Mouse (Mus musculus): ENCODE measurements around the gene Zfp641. TPM values are rescaled to one million over a fixed set of nuclear protein-coding genes. Genes with fewer than 3 reads are reported as not detected.

Gene Zfp641
- 1.3 and 1.5 TPM in 2 replicates for polyA plus RNA-seq (2015; fragmentation: Nextera tagmentation; extraction: Ambion mirVana)

GRCm38 (mm10) chr15:98295628-98296551 lies at the start of gene Zfp641:
Gene Zfp641 (minus strand): TSS chr15:98296161.

GRCm38 (mm10) chr15:98340887-98341286 lies 44.9 kb upstream of the Zfp641 start, which contains the start of gene Olfr284:
Gene Olfr284 (minus strand): TSS chr15:98340987.

GRCm38 (mm10) chr15:98317177-98317724 lies 21.3 kb upstream of the Zfp641 start, which contains the start of gene Olfr285:
Gene Olfr285 (minus strand): TSS chr15:98317353.

GRCm38 (mm10) chr15:98257193-98257592 lies 38.8 kb downstream of the Zfp641 start, which contains the start of gene H1fnt:
Gene H1fnt (minus strand): TSS chr15:98257293.

Other genes with a start within 250 kb of the Zfp641 start
- 32.0 and 34.6 TPM in 2 replicates for gene Pfkm, start 203.6 kb downstream of the Zfp641 start, polyA plus RNA-seq (2015; fragmentation: Nextera tagmentation; extraction: Ambion mirVana)
- 13.6 and 15.7 TPM in 2 replicates for gene Senp1, start 202.4 kb downstream of the Zfp641 start, polyA plus RNA-seq (2015; fragmentation: Nextera tagmentation; extraction: Ambion mirVana)
- gene Asb8, start 130.5 kb downstream of the Zfp641 start, polyA plus RNA-seq (2015; fragmentation: Nextera tagmentation; extraction: Ambion mirVana), result 55.6 and 56.9 TPM in 2 replicates
- 0.98 and 1.1 TPM in 2 replicates for gene Ccdc184, start 129.0 kb downstream of the Zfp641 start, polyA plus RNA-seq (2015; fragmentation: Nextera tagmentation; extraction: Ambion mirVana)
- not detected in 2 replicates for gene Olfr288, start 100.6 kb downstream of the Zfp641 start, polyA plus RNA-seq (2015; fragmentation: Nextera tagmentation; extraction: Ambion mirVana)
- not detected in 2 replicates for gene Gm44579, start 75.2 kb downstream of the Zfp641 start, polyA plus RNA-seq (2015; fragmentation: Nextera tagmentation; extraction: Ambion mirVana)
- not detected in 2 replicates for gene Olfr287, start 75.1 kb downstream of the Zfp641 start, polyA plus RNA-seq (2015; fragmentation: Nextera tagmentation; extraction: Ambion mirVana)
- gene Olfr286, start 61.7 kb downstream of the Zfp641 start, polyA plus RNA-seq (2015; fragmentation: Nextera tagmentation; extraction: Ambion mirVana), result not detected in 2 replicates
- not detected in 2 replicates for gene H1fnt, start 38.9 kb downstream of the Zfp641 start, polyA plus RNA-seq (2015; fragmentation: Nextera tagmentation; extraction: Ambion mirVana)
- gene Olfr285, start 21.2 kb upstream of the Zfp641 start, polyA plus RNA-seq (2015; fragmentation: Nextera tagmentation; extraction: Ambion mirVana), result not detected in 2 replicates
- gene Olfr284, start 44.8 kb upstream of the Zfp641 start, polyA plus RNA-seq (2015; fragmentation: Nextera tagmentation; extraction: Ambion mirVana), result not detected in 2 replicates
- not detected in 2 replicates for gene Olfr283, start 84.8 kb upstream of the Zfp641 start, polyA plus RNA-seq (2015; fragmentation: Nextera tagmentation; extraction: Ambion mirVana)
- gene Olfr282, start 135.1 kb upstream of the Zfp641 start, polyA plus RNA-seq (2015; fragmentation: Nextera tagmentation; extraction: Ambion mirVana), result not detected in 2 replicates
- gene Olfr281, start 156.4 kb upstream of the Zfp641 start, polyA plus RNA-seq (2015; fragmentation: Nextera tagmentation; extraction: Ambion mirVana), result not detected in 2 replicates
- not detected in 2 replicates for gene OR5BS1P, start 173.7 kb upstream of the Zfp641 start, polyA plus RNA-seq (2015; fragmentation: Nextera tagmentation; extraction: Ambion mirVana)
- gene Lalba, start 186.6 kb upstream of the Zfp641 start, polyA plus RNA-seq (2015; fragmentation: Nextera tagmentation; extraction: Ambion mirVana), result not detected in 2 replicates
- not detected in 2 replicates for gene Olfr279, start 196.2 kb upstream of the Zfp641 start, polyA plus RNA-seq (2015; fragmentation: Nextera tagmentation; extraction: Ambion mirVana)
- gene Kansl2, start 238.1 kb upstream of the Zfp641 start, polyA plus RNA-seq (2015; fragmentation: Nextera tagmentation; extraction: Ambion mirVana), result 47.3 and 47.6 TPM in 2 replicates